Mouse (Mus musculus) heart, embryonic 12.5 days (tissue): ENCODE measurements around the gene Cntnap5a. TPM values are rescaled to one million over a fixed set of nuclear protein-coding genes. Genes with fewer than 3 reads are reported as not detected.

Source experiments
- ATAC-seq: fragments of 200-750 bp; cut with Nextera tagmentation; 2 replicates; pipeline ENCODE4 v1.8.0; 2017; ENCODE audit warnings: moderate TSS enrichment, moderate library complexity; ENCODE audit not compliant: insufficient number of reproducible peaks, low FRiP score
- H3K27ac ChIP-seq: fragments of 300-500 bp; sonication (generic); 2 replicates; pipeline ENCODE4 v1.5.1; 2016; ENCODE audit warnings: mild to moderate bottlenecking, moderate library complexity; ENCODE audit not compliant: poor library complexity, severe bottlenecking
- H3K27me3 ChIP-seq: fragments of 300-500 bp; sonication (generic); replicated peaks from 2 replicates; pipeline ENCODE4 v1.6.1; 2016; ENCODE audit warnings: mild to moderate bottlenecking, moderate library complexity
- H3K36me3 ChIP-seq: fragments of 300-500 bp; sonication (generic); 2 replicates; pipeline ENCODE4 v1.6.1; 2016; ENCODE audit warnings: mild to moderate bottlenecking, moderate library complexity
- H3K4me1 ChIP-seq: fragments of 300-500 bp; sonication (generic); replicated peaks from 2 replicates; pipeline ENCODE4 v1.6.1; 2016; ENCODE audit warnings: mild to moderate bottlenecking
- H3K4me2 ChIP-seq: fragments of 300-500 bp; sonication (generic); 2 replicates; pipeline ENCODE4 v1.6.1; 2016; ENCODE audit warnings: mild to moderate bottlenecking, moderate library complexity
- H3K4me3 ChIP-seq: fragments of 300-500 bp; sonication (generic); 2 replicates; pipeline ENCODE4 v1.5.1; 2016; ENCODE audit warnings: mild to moderate bottlenecking
- H3K9ac ChIP-seq: fragments of 300-500 bp; sonication (generic); 2 replicates; pipeline ENCODE4 v1.6.1; 2016; ENCODE audit warnings: mild to moderate bottlenecking, moderate library complexity
- H3K9me3 ChIP-seq: fragments of 300-500 bp; sonication (generic); replicated peaks from 2 replicates; pipeline ENCODE4 v1.6.1; 2016; ENCODE audit warnings: mild to moderate bottlenecking, moderate library complexity
- WGBS: fragments of 180-500 bp; shearing (Covaris S2); methylation state at CpG from one replicate; pipeline ENCODE4 v1.1.7; 2016; 5-methylcytosine and 5-hydroxymethylcytosine counted together
- polyA plus RNA-seq: library from polyadenylated mRNA; unstranded; fragments of >200 nt; fragmentation: Nextera tagmentation; extraction: Ambion mirVana; gene quantifications from 2 replicates; pipeline ENCODE4 v1.2.1, GENCODE M21; 2016

The Cntnap5a gene
- polyA plus RNA-seq, 1 experiment from 2014 or later = not detected

DNA sequence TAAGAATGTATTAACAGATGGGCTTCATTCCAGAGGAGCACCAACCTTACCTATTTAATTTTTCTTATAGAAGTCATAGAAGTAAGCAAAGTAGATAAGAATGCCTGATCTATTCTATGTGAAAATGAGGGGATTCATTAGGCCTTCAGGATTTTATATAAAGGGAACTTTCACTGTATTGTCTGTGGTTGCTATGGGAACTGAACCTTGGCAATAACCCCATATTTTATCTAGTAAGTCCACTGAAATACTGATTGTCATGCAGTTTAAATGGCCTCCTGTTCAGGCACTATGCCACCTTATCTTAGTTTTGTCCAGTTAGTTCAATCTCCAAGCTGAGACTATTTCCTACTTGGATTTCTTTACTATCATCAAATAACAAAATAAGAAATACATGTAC, 532.3 kb downstream of the Cntnap5a start:
- no peaks in the 10 kb centered on the region for H3K4me1 ChIP-seq
- no peaks in the 10 kb centered on the region for H3K9me3 ChIP-seq
- no peak overlapping the region for H3K9ac ChIP-seq
- no peak overlapping the region for H3K27ac ChIP-seq
- no peak for ATAC-seq
- H3K4me2 ChIP-seq = no peak overlapping the region
- H3K36me3 ChIP-seq = no peaks in the 10 kb centered on the region
- no peaks in the 10 kb centered on the region for H3K27me3 ChIP-seq
- no peak overlapping the region for H3K4me3 ChIP-seq

DNA sequence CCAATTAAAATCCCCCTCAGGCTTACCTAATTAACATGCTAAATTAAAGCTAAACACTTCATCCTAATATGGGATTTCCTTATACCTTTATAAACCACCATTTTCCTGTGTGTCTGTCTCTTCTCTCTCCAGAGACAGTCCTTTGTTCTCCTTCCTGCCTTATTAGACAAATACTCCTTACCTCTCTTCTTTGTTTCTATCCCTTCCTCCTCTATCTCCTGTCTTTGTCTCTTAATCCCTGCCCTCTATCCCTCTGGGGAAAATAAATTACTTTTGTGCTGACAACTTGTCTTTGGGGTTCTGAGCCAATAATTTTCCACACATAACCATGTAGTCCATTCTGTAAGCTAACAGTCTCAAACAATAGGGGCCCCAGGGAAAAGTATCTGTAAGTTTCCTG, 556.0 kb downstream of the Cntnap5a start:
- H3K27ac ChIP-seq = no peak overlapping the region
- no peaks in the 10 kb centered on the region for H3K4me1 ChIP-seq
- ATAC-seq = no peak
- no peaks in the 10 kb centered on the region for H3K9me3 ChIP-seq
- no peaks in the 10 kb centered on the region for H3K27me3 ChIP-seq
- no peak overlapping the region for H3K4me2 ChIP-seq
- H3K4me3 ChIP-seq = no peak overlapping the region
- H3K9ac ChIP-seq = no peak overlapping the region
- H3K36me3 ChIP-seq = no peaks in the 10 kb centered on the region

DNA sequence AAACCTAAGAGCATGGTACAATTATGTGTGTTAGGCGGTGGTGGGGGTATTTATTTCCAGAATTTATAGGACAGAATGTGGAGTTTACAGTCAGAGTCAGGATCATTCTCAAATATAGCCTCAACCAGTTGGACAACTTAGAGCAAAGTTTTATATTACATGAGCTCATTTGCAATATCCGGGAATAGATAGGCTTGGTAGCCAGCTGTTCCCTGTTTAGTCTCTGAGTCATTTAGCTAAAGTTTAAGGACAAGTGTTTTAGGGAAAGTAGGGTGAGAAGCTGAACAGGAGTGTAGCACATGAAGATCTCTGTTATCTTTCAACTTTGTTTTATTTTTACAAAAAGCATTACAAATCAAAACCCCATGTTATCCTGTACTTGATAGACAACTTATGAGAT, 559.3 kb downstream of the Cntnap5a start:
- no peak for ATAC-seq
- Histone ChIP-seq H3K27me3 (no peaks in the 10 kb centered on the region), H3K9ac (no peak overlapping the region), H3K4me1 (no peaks in the 10 kb centered on the region), H3K4me2 (no peak overlapping the region), H3K27ac (no peak overlapping the region), H3K36me3 (no peaks in the 10 kb centered on the region), H3K9me3 (no peaks in the 10 kb centered on the region), H3K4me3 (no peak overlapping the region)
- WGBS = 76% methylated on average over 2 of the region's 2 CpGs

DNA sequence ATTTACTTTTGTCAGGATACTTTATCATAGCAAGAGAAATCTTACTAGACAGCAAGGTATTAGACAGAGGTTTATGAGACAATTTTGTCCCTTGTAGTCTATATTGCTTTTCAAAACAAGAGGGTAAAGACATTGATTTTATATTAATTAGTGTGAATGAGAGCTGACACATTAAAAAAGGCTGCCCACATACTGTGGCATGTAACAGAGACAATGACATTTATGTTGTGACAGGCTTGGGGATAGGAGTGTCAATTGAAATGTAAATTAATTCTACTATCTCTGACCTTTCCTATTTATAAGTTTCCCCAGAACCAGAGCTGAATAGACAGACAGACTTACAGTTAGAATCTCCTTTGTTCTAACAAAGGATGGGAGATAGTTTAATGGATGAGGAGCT, 596.6 kb downstream of the Cntnap5a start:
- Histone ChIP-seq H3K9me3 (0 out of 2 replicates have a peak, but pooled peaks cover 4% of the 10 kb centered on the region), H3K4me2 (no peak overlapping the region), H3K36me3 (no peaks in the 10 kb centered on the region), H3K4me1 (no peaks in the 10 kb centered on the region), H3K27ac (no peak overlapping the region), H3K4me3 (no peak overlapping the region), H3K9ac (no peak overlapping the region), H3K27me3 (no peaks in the 10 kb centered on the region)
- ATAC-seq = no peak

DNA sequence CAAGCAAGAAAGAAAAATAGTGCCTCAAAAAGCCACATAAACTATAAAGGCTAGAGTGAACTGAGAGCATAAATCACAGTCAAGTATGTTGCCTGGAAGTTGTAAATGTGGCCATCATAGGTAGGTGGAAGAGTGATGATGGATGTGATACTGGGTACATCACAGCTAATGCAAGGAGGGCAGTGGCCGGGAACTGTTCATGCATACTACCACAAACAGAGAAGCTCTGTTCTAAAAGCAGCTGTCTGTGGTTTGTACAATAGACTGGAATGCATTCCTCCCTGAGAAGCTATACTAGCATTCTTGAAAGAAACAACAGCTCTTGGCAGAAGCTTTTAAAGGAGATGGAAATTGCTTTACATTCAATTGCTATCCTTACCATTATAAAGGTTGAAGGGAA, 599.4 kb downstream of the Cntnap5a start:
- no peak overlapping the region for H3K4me3 ChIP-seq
- no peaks in the 10 kb centered on the region for H3K27me3 ChIP-seq
- H3K9ac ChIP-seq = no peak overlapping the region
- H3K27ac ChIP-seq = no peak overlapping the region
- no peaks in the 10 kb centered on the region for H3K9me3 ChIP-seq
- H3K4me2 ChIP-seq = no peak overlapping the region
- ATAC-seq = no peak
- WGBS = 54% methylated on average over 1 of the region's 1 CpGs
- H3K4me1 ChIP-seq = no peaks in the 10 kb centered on the region
- no peaks in the 10 kb centered on the region for H3K36me3 ChIP-seq

DNA sequence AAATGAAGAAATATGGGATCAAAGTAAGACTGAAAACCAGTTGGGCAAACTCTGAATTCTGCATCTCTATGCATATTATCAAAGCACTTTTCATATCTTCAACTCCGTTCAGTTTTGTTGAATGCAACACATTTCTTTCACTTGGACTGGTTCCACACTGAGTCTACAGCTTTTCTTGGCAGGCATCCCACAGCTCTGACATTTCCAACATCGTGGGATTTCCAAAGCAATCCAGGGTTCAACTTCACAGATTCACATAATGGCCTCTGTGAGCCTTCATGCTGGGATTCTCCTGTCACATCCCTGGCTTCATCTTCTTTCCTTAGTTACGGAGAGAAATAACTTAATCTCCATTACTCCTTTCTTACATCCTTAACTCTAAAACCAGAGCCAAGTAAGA, 622.0 kb downstream of the Cntnap5a start:
- no peak overlapping the region for H3K4me3 ChIP-seq
- ATAC-seq = no peak
- 40% methylated on average over 3 of the region's 3 CpGs for WGBS
- no peaks in the 10 kb centered on the region for H3K36me3 ChIP-seq
- no peaks in the 10 kb centered on the region for H3K4me1 ChIP-seq
- no peaks in the 10 kb centered on the region for H3K9me3 ChIP-seq
- H3K27ac ChIP-seq = no peak overlapping the region
- H3K4me2 ChIP-seq = no peak overlapping the region
- no peak overlapping the region for H3K9ac ChIP-seq
- no peaks in the 10 kb centered on the region for H3K27me3 ChIP-seq

DNA sequence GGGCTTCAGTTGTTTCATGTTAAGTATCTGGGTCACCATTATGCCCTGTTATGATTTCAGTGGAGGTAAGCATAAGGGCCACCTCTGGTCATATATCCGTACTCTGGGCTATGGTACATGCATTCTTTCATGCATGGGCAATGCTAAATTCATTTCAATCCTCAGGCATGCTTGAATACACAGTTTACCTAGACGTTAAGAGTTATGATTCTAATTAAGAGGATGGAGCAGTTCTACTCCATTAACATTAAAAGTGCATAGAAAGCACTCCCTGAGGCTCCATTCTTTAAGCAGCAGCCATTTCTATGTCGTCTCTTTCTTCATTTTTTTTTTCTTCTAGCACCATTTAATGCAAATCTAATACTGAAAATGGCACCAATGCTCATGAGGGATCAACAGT, 627.0 kb downstream of the Cntnap5a start:
- no peaks in the 10 kb centered on the region for H3K27me3 ChIP-seq
- no peaks in the 10 kb centered on the region for H3K36me3 ChIP-seq
- H3K27ac ChIP-seq = no peak overlapping the region
- ATAC-seq = no peak
- no peak overlapping the region for H3K4me2 ChIP-seq
- no peak overlapping the region for H3K4me3 ChIP-seq
- H3K9me3 ChIP-seq = no peaks in the 10 kb centered on the region
- no peaks in the 10 kb centered on the region for H3K4me1 ChIP-seq
- H3K9ac ChIP-seq = no peak overlapping the region
- 66% methylated on average over 3 of the region's 3 CpGs for WGBS

DNA sequence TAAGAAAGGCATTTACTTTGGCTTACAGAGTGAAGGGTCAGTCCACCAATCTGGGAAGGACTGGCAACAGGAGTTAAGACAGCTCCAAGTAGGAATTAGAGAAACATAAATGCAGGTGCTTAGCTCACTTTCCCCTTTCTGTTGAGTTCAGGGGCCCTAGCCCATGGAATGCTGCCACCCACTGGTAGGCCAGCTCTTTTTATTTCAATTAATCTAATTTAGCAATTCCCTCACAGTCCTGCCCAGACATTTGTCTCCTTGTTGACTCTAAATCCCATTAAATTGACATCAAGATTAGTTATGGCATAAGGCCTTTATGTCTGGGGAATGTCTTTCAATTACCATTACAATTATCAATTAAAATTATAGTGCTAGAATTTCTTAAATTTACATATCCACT, 628.7 kb downstream of the Cntnap5a start:
- H3K4me2 ChIP-seq = no peak overlapping the region
- H3K9ac ChIP-seq = no peak overlapping the region
- no peaks in the 10 kb centered on the region for H3K9me3 ChIP-seq
- H3K4me1 ChIP-seq = no peaks in the 10 kb centered on the region
- H3K36me3 ChIP-seq = no peaks in the 10 kb centered on the region
- no peak overlapping the region for H3K4me3 ChIP-seq
- H3K27me3 ChIP-seq = no peaks in the 10 kb centered on the region
- ATAC-seq = no peak
- no peak overlapping the region for H3K27ac ChIP-seq

DNA sequence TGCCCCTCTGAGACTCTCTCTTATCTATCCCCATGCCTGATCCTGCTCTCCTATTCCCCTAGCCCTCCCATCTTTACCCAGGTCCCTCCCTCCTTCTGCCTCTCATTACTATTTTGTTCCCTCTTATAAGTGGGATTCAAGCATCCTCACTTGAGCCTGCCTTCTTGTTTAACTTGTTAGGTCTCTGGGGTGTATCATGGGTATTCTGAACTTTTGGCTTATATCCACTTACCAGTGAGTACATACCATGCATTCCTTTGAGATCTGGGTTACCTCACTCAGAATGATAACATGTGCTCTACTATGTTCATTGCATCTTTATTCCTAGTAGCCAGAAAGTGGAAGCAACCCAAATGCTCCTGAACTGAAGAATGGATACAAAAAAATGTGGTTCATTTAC, 639.9 kb downstream of the Cntnap5a start:
- no peaks in the 10 kb centered on the region for H3K27me3 ChIP-seq
- ATAC-seq = no peak
- H3K36me3 ChIP-seq = no peaks in the 10 kb centered on the region
- no peak overlapping the region for H3K9ac ChIP-seq
- no peak overlapping the region for H3K4me3 ChIP-seq
- H3K9me3 ChIP-seq = no peaks in the 10 kb centered on the region
- no peak overlapping the region for H3K4me2 ChIP-seq
- no peaks in the 10 kb centered on the region; the same call in 1 of the 2 replicates for H3K4me1 ChIP-seq
- no peak overlapping the region for H3K27ac ChIP-seq

DNA sequence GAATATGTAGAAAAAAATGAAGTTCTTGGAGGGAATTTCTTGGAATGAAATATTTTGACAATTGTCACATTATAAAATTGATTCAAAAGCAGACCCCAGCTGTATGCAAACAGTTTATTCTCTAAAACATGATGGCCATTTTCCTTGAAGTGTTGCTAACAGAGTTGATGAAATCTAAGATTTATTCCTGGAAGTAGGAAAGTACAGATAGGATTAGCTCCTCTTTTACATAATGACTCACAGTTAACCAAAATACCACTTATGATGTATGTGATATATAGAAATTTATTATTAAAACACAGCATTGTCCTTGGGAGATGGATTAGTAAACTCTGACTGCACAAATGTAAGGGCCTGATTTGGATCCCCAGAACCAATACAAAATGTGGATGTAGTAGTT, 669.1 kb downstream of the Cntnap5a start:
- no peak overlapping the region for H3K4me2 ChIP-seq
- ATAC-seq = no peak
- H3K36me3 ChIP-seq = no peaks in the 10 kb centered on the region
- H3K4me1 ChIP-seq = no peaks in the 10 kb centered on the region
- no peaks in the 10 kb centered on the region for H3K27me3 ChIP-seq
- no peak overlapping the region for H3K4me3 ChIP-seq
- no peak overlapping the region for H3K9ac ChIP-seq
- H3K9me3 ChIP-seq = no peaks in the 10 kb centered on the region
- H3K27ac ChIP-seq = no peak overlapping the region

DNA sequence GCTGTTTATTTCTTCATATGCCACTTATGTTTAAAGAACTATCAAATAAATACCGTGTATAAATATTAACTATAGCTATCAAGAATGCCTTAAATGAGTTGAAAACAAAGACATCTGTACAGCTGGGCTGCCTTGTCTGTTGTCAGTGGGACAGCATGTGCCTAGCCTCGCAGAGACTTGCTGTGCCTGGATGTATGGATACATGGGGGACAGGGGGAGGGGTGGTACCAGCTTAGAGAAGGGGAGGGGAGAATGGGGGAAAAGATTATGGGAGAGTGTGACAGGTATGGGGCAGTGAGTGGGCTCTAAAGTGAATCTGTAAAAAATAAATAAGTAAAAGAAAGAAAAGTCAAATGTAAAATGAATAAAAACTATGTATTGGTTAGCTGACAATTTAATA, 681.0 kb downstream of the Cntnap5a start:
- H3K4me3 ChIP-seq = no peak overlapping the region
- H3K27ac ChIP-seq = no peak overlapping the region
- no peaks in the 10 kb centered on the region for H3K4me1 ChIP-seq
- ATAC-seq = no peak
- no peaks in the 10 kb centered on the region for H3K9me3 ChIP-seq
- H3K36me3 ChIP-seq = no peaks in the 10 kb centered on the region
- WGBS = 45% methylated on average over 2 of the region's 2 CpGs
- H3K27me3 ChIP-seq = no peaks in the 10 kb centered on the region
- no peak overlapping the region for H3K4me2 ChIP-seq
- H3K9ac ChIP-seq = no peak overlapping the region

DNA sequence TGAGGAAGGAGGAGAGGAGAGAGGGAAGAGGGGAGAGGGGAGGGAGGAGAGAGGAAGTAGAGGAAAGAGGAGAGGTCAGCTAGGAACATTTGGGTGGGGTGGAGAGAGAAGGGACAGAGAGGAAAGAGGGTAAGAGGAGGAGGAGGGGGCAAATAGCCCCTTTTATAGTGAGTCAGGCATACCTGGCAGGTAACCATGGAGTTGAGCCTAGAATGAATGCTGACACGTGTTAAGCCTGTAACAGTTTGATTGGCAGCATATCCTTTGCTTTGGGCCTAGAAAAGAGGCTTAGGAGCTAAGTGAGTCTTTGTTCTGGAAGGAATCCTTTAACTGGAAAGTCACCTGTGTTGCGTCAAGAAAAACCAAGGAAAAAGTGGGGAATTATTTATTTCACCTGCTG, 681.6 kb downstream of the Cntnap5a start:
- Histone ChIP-seq H3K36me3 (no peaks in the 10 kb centered on the region), H3K4me1 (no peaks in the 10 kb centered on the region), H3K9me3 (no peaks in the 10 kb centered on the region), H3K4me2 (no peak overlapping the region), H3K27ac (no peak overlapping the region), H3K4me3 (no peak overlapping the region), H3K9ac (no peak overlapping the region), H3K27me3 (no peaks in the 10 kb centered on the region)
- ATAC-seq = no peak
- 32% methylated on average over 2 of the region's 2 CpGs for WGBS

DNA sequence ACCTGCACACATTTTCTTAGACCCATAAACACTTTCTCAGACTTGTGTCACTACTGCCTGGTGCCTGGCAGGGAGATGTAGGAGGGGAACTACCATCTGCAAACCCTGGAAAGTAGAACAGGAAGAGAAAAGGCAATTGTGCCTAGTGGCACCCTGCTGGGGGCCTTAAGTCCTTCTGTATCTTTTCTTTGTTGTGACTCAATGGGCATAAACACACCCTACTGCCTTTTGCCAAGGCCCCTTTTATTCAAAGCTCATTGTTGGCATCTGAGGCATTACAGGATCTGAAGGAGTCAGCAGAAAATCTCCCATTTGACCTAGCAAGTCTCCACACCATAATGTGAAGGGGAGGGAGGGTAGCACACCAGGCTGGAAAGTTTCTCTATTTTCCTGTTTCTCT, 682.2 kb downstream of the Cntnap5a start:
- Histone ChIP-seq H3K4me2 (no peak overlapping the region), H3K27me3 (no peaks in the 10 kb centered on the region), H3K9ac (no peak overlapping the region)

More for the DNA sequence above, 682.2 kb downstream of the Cntnap5a start:
- no peak for ATAC-seq
- Histone ChIP-seq H3K4me3 (no peak overlapping the region), H3K27ac (no peak overlapping the region), H3K36me3 (no peaks in the 10 kb centered on the region), H3K4me1 (no peaks in the 10 kb centered on the region), H3K9me3 (no peaks in the 10 kb centered on the region)
